Comparison of ENCODE assay signal across 8 mouse cellular contexts in the genomic region with DNA sequence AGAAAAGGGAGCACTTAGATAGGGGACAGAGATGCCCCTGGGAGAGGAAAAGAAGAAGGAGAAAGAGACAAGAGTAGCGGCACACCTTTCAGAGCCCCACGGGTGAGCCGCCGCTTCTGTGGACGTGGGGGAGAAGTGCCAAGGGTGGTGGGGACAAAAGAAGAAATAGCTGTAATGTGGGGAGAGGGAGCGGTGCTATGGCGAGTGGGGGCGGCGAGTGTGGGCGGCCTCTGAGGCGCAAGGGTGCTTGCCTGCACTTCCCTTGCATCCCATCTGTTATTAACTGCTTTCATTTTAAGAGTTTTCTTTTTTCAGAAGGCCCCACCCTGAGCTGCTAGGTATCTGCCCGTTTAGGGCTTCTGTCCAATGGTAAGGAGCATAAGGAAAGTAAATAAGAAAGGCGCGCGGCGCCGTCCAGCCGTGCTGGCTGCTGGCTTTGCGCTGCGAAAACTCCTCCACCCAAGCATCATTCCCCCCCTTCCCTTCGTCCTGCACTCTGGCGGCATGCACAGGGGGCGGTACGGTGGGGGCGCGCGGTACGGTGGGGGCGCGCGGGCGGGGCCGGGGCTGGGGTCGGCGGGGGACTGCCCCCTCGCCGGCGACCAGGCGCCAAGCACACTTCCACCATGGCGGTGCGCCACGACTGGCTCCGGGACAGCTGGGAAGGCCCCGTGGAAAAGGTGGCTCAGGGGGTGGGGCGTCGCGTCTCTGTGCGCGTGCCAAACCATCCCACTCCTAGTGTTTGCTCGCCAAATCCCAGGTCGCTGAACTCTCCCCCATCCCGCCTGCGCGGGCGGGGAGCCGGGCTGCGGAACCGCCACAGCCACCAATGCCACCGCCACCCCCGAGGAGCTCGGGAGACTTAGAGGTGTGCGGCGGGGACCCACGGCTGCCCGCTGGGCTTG. TPM values are rescaled to one million over a fixed set of nuclear protein-coding genes. Genes with fewer than 3 reads are reported as not detected.
A peak's percentile ranks its signal among the peaks of the same experiment; 100 is the strongest.
DNase-seq lines count a peak whose midpoint lies in the region; ATAC-seq lines count a peak whose summit lies in the region.

No protein-coding gene starts in this region.

- ATAC-seq in heart, embryonic 11.5 days (replicated peaks; ENCODE audit: insufficient number of reproducible peaks, low FRiP score, low TSS enrichment): no peak; the same call in 1 of the 2 replicates
- ATAC-seq in forebrain, embryonic 15.5 days (replicated peaks): peak; percentile 61
- ATAC-seq in limb, embryonic 15.5 days (ENCODE audit: insufficient number of reproducible peaks, low FRiP score, low TSS enrichment, low read depth): peak; percentile 72; the same call in 1 of the 2 replicates

- DNase-seq in heart, adult 9 months (ENCODE audit: low spot score in 2 of 2): no peak
- DNase-seq in 3134 (ENCODE audit: extremely low read depth, insufficient read length, low spot score): peak; percentile 37
- DNase-seq in T-cell, adult 2 months (ENCODE audit: low spot score): peak; percentile 9
- DNase-seq in right cerebral cortex, postnatal 4 days: peak; percentile 74
- DNase-seq in urinary bladder, adult 2 months (ENCODE audit: low spot score): no peak

- H3K27ac ChIP-seq in heart, embryonic 11.5 days (ENCODE audit: low read depth, low read length): no peak overlapping the region
- no peak overlapping the region for H3K27ac ChIP-seq in forebrain, embryonic 15.5 days (replicated peaks)
- H3K27ac ChIP-seq in limb, embryonic 15.5 days: no peak overlapping the region

- H3K4me1 ChIP-seq in heart, embryonic 11.5 days (ENCODE audit: control insufficient read depth, insufficient read depth, low read length): no peaks in the 10 kb centered on the region
- no peaks in the 10 kb centered on the region for H3K4me1 ChIP-seq in forebrain, embryonic 15.5 days
- H3K4me1 ChIP-seq in limb, embryonic 15.5 days: no peaks in the 10 kb centered on the region

- H3K4me3 ChIP-seq in heart, embryonic 11.5 days (ENCODE audit: low read depth, low read length): peak overlapping the region; percentile 16
- peak overlapping the region; percentile 34 for H3K4me3 ChIP-seq in forebrain, embryonic 15.5 days
- peak overlapping the region; percentile 24 for H3K4me3 ChIP-seq in limb, embryonic 15.5 days

- no peaks in the 10 kb centered on the region for H3K27me3 ChIP-seq in heart, embryonic 11.5 days (ENCODE audit: control insufficient read depth, insufficient read depth, low read length)
- H3K27me3 ChIP-seq in forebrain, embryonic 15.5 days: no peaks in the 10 kb centered on the region
- H3K27me3 ChIP-seq in limb, embryonic 15.5 days: no peaks in the 10 kb centered on the region

- WGBS in heart, embryonic 11.5 days (ENCODE audit: insufficient replicate concordance): 44% methylated on average over 62 of the region's 65 CpGs
- 54% methylated on average over 64 of the region's 65 CpGs for WGBS in forebrain, embryonic 15.5 days
- WGBS in limb, embryonic 15.5 days: 46% methylated on average over 65 of the region's 65 CpGs

- H3K4me2 ChIP-seq in heart, embryonic 11.5 days: peak overlapping the region; percentile 19; the same call in 1 of the 2 replicates
- H3K4me2 ChIP-seq in forebrain, embryonic 15.5 days (replicated peaks): 0 out of 2 replicates have a peak overlapping the region, but pooled peaks have one; percentile 8
- H3K4me2 ChIP-seq in limb, embryonic 15.5 days: peak overlapping the region; percentile 6; the same call in 1 of the 2 replicates

- H3K9ac ChIP-seq in heart, embryonic 11.5 days (ENCODE audit: low read depth, low read length): no peak overlapping the region
- H3K9ac ChIP-seq in forebrain, embryonic 15.5 days (replicated peaks): no peak overlapping the region
- no peak overlapping the region for H3K9ac ChIP-seq in limb, embryonic 15.5 days

- peaks cover 14% of the 10 kb centered on the region for H3K9me3 ChIP-seq in heart, embryonic 11.5 days (replicated peaks; ENCODE audit: control insufficient read depth, low read length)
- peaks cover 10% of the 10 kb centered on the region; the same call in 1 of the 2 replicates for H3K9me3 ChIP-seq in forebrain, embryonic 15.5 days
- peaks cover 10% of the 10 kb centered on the region; the same call in 1 of the 2 replicates for H3K9me3 ChIP-seq in limb, embryonic 15.5 days

- no peaks in the 10 kb centered on the region for H3K36me3 ChIP-seq in heart, embryonic 11.5 days (ENCODE audit: control insufficient read depth, insufficient read depth, low read length)
- H3K36me3 ChIP-seq in forebrain, embryonic 15.5 days: no peaks in the 10 kb centered on the region
- no peaks in the 10 kb centered on the region for H3K36me3 ChIP-seq in limb, embryonic 15.5 days

RNA-seq across cellular contexts. Expression of a gene that starts 49.2 kb away (rescaled TPM):
- 29.0 and 30.7 TPM in 2 replicates for polyA plus RNA-seq in heart, embryonic 11.5 days (2014; fragmentation: Nextera tagmentation; extraction: Ambion mirVana)
- polyA plus RNA-seq in forebrain, embryonic 15.5 days (2015; fragmentation: Nextera tagmentation; extraction: Ambion mirVana): 35.5 and 36.5 TPM in 2 replicates
- 32.2 and 34.3 TPM in 2 replicates for polyA plus RNA-seq in limb, embryonic 15.5 days (2015; fragmentation: Nextera tagmentation; extraction: Ambion mirVana)
- 8.8 and 10.1 TPM in 2 replicates for polyA plus RNA-seq in urinary bladder, adult 2 months (2012; rRNA removed)

RNA-seq across cellular contexts. Expression of a gene that starts 49.5 kb away (rescaled TPM):
- polyA plus RNA-seq in heart, embryonic 11.5 days (2014; fragmentation: Nextera tagmentation; extraction: Ambion mirVana): 6.4 and 7.9 TPM in 2 replicates
- 9.3 and 10.1 TPM in 2 replicates for polyA plus RNA-seq in forebrain, embryonic 15.5 days (2015; fragmentation: Nextera tagmentation; extraction: Ambion mirVana)
- 6.2 and 6.8 TPM in 2 replicates for polyA plus RNA-seq in limb, embryonic 15.5 days (2015; fragmentation: Nextera tagmentation; extraction: Ambion mirVana)
- polyA plus RNA-seq in urinary bladder, adult 2 months (2012; rRNA removed): 4.3 and 5.0 TPM in 2 replicates

Comparison
In these comparisons a context has a peak if more than half of its experiments do, and no peak if none do; other contexts are left out.
1. DNase-seq: peak in 3134 (single experiment), T-cell, adult 2 months (single experiment) and right cerebral cortex, postnatal 4 days (single experiment); none in heart, adult 9 months (0 of 2) and urinary bladder, adult 2 months (single experiment).
2. Peak in every context shown above with its lines, with median percentiles within 50 percentile points of each other: H3K4me2 ChIP-seq and H3K4me3 ChIP-seq.